Mouse (Mus musculus) lung, postnatal 0 days (tissue): ENCODE results near the gene Kifc5b. TPM values are rescaled to one million over a fixed set of nuclear protein-coding genes. Genes with fewer than 3 reads are reported as not detected.

ENCODE experiments used
- ATAC-seq: fragments of 200-750 bp; cut with Nextera tagmentation; 2 replicates; pipeline ENCODE4 v1.8.0; 2017; ENCODE audit warnings: moderate library complexity
- DNase-seq: peaks from one replicate; pipeline ENCODE4 v3.0.0-alpha.2; 2016; ENCODE audit warnings: low spot score
- H3K27ac ChIP-seq: fragments of 300-500 bp; sonication (generic); 2 replicates; pipeline ENCODE4 v1.5.1; 2014; ENCODE audit warnings: antibody characterized with exemption, mild to moderate bottlenecking, low read length, mixed read lengths
- H3K27me3 ChIP-seq: fragments of 300-500 bp; sonication (generic); replicated peaks from 2 replicates; pipeline ENCODE4 v1.6.1; 2014; ENCODE audit warnings: low read length, mixed read lengths; ENCODE audit not compliant: insufficient read depth
- H3K36me3 ChIP-seq: fragments of 300-500 bp; sonication (generic); 2 replicates; pipeline ENCODE4 v1.6.1; 2014; ENCODE audit warnings: low read length, mixed read lengths; ENCODE audit not compliant: insufficient read depth
- H3K4me1 ChIP-seq: fragments of 300-500 bp; sonication (generic); 2 replicates; pipeline ENCODE4 v1.6.1; 2014; ENCODE audit warnings: antibody characterized with exemption, low read depth, low read length, mixed read lengths; ENCODE audit not compliant: insufficient read depth
- H3K4me2 ChIP-seq: fragments of 300-500 bp; sonication (generic); replicated peaks from 2 replicates; pipeline ENCODE4 v1.6.1; 2014; ENCODE audit warnings: low read depth, mild to moderate bottlenecking, low read length, moderate library complexity, mixed read lengths
- H3K4me3 ChIP-seq: fragments of 300-500 bp; sonication (generic); 2 replicates; pipeline ENCODE4 v1.5.1; 2014; ENCODE audit warnings: low read depth, low read length
- H3K9ac ChIP-seq: fragments of 300-500 bp; sonication (generic); replicated peaks from 2 replicates; pipeline ENCODE4 v1.6.1; 2014; ENCODE audit warnings: low read depth, mild to moderate bottlenecking
- H3K9me3 ChIP-seq: fragments of 300-500 bp; sonication (generic); 2 replicates; pipeline ENCODE4 v1.6.1; 2016; ENCODE audit warnings: low read length, mixed read lengths
- CTCF ChIP-seq: IDR thresholded peaks from 2 replicates; pipeline ENCODE4 v1.5.1; 2016; ENCODE audit warnings: antibody characterized with exemption, mild to moderate bottlenecking
- EP300 ChIP-seq: IDR thresholded peaks from 2 replicates; pipeline ENCODE4 v1.6.1; 2016; ENCODE audit warnings: antibody characterized with exemption, mild to moderate bottlenecking, control low read depth
- WGBS: fragments of 180-500 bp; shearing (Covaris S2); extraction: QIAGEN DNeasy Blood & Tissue Kit; methylation state at CpG from one replicate; pipeline ENCODE4 v1.1.7; 2014; 5-methylcytosine and 5-hydroxymethylcytosine counted together
- polyA plus RNA-seq: library from polyadenylated mRNA; unstranded; fragments of >200 nt; fragmentation: Nextera tagmentation; extraction: Ambion mirVana; gene quantifications from 2 replicates; pipeline ENCODE4 v1.2.1, GENCODE M21; 2015

Gene Kifc5b
- polyA plus RNA-seq, 1 experiment from 2014 or later = 0.35 TPM

GRCm38 (mm10) chr17:26932839-26933398 is 16.0 kb downstream of the Kifc5b start, which contains the start of gene Phf1:
Gene Phf1 (plus strand): TSS chr17:26933052.
- H3K27ac ChIP-seq = peak within 1 kb of the TSS; percentile 85
- peak within 1 kb of the TSS; percentile 84 for H3K9ac ChIP-seq
- H3K9me3 ChIP-seq = no peaks in the 10 kb centered on the region
- no peaks in the 10 kb centered on the region for H3K27me3 ChIP-seq
- peak within 1 kb of the TSS; percentile 85 for H3K4me3 ChIP-seq
- H3K36me3 ChIP-seq = no peaks in the 10 kb centered on the region
- TF ChIP-seq EP300 (no peak), CTCF (peak; percentile 14; the same call in 1 of the 2 replicates)
- ATAC-seq (peak; percentile 91), DNase-seq (peak; percentile 96)
- under 1% methylated on average over 36 of the region's 43 CpGs for WGBS
- peaks cover 11% of the 10 kb centered on the region for H3K4me1 ChIP-seq
- peak within 1 kb of the TSS; percentile 96 for H3K4me2 ChIP-seq

- Histone ChIP-seq H3K9ac (peak overlapping the region; percentile 84), H3K36me3 (no peaks in the 10 kb centered on the region), H3K4me2 (peak overlapping the region; percentile 96), H3K27ac (peak overlapping the region; percentile 85), H3K9me3 (no peaks in the 10 kb centered on the region), H3K4me1 (peaks cover 16% of the 10 kb centered on the region), H3K4me3 (peak overlapping the region; percentile 85), H3K27me3 (no peaks in the 10 kb centered on the region)
- ATAC-seq (peak; percentile 3; the same call in 1 of the 2 replicates), DNase-seq (peak; percentile 46)
- WGBS = 6% methylated on average over 13 of the region's 13 CpGs
- TF ChIP-seq EP300 (no peak), CTCF (no peak)
These were observed 16.5 kb downstream of the Kifc5b start for GRCm38 (mm10) chr17:26933419-26933818.

- DNase-seq = no peak
- WGBS = 80% methylated on average over 16 of the region's 16 CpGs
- Histone ChIP-seq H3K36me3 (no peaks in the 10 kb centered on the region), H3K9ac (no peak overlapping the region; the same call in 1 of the 2 replicates), H3K27ac (no peak overlapping the region), H3K27me3 (no peaks in the 10 kb centered on the region), H3K4me1 (peaks cover 21% of the 10 kb centered on the region), H3K4me3 (peak overlapping the region; percentile 85; the same call in 1 of the 2 replicates), H3K4me2 (peak overlapping the region; percentile 96), H3K9me3 (no peaks in the 10 kb centered on the region)
- ATAC-seq = no peak
- TF ChIP-seq EP300 = no peak
- no peak for TF ChIP-seq CTCF
These were observed 17.3 kb downstream of the Kifc5b start for GRCm38 (mm10) chr17:26933885-26934827.

- TF ChIP-seq CTCF = no peak
- no peak for TF ChIP-seq EP300
- Histone ChIP-seq H3K36me3 (no peaks in the 10 kb centered on the region), H3K27me3 (no peaks in the 10 kb centered on the region), H3K4me3 (no peak overlapping the region), H3K9ac (no peak overlapping the region), H3K27ac (no peak overlapping the region), H3K4me1 (peaks cover 24% of the 10 kb centered on the region), H3K4me2 (no peak overlapping the region), H3K9me3 (no peaks in the 10 kb centered on the region)
- ATAC-seq = no peak
- DNase-seq = no peak
- 85% methylated on average over 9 of the region's 9 CpGs for WGBS
These were observed 18.1 kb downstream of the Kifc5b start for GRCm38 (mm10) chr17:26935027-26935426.

- Histone ChIP-seq H3K4me1 (peaks cover 34% of the 10 kb centered on the region), H3K9ac (no peak overlapping the region), H3K9me3 (no peaks in the 10 kb centered on the region), H3K27me3 (no peaks in the 10 kb centered on the region), H3K4me3 (no peak overlapping the region), H3K4me2 (no peak overlapping the region), H3K36me3 (no peaks in the 10 kb centered on the region), H3K27ac (no peak overlapping the region)
- ATAC-seq (no peak), DNase-seq (no peak)
- TF ChIP-seq EP300 (no peak), CTCF (no peak)
- WGBS = 76% methylated on average over 12 of the region's 12 CpGs
These were observed 19.6 kb downstream of the Kifc5b start for GRCm38 (mm10) chr17:26936453-26936852.
